Mouse (Mus musculus) thymus, postnatal 25 days (tissue): ENCODE results near the gene Arhgef25.
"Not testable (repeated sequence)": the region's sequence is repeated elsewhere in the genome, so short reads cannot be mapped to it uniquely, and the experiment has no call there.

Experiments
- DNase-seq: peaks from one replicate; pipeline ENCODE4 v3.0.0; 2022

Gene Arhgef25

DNA sequence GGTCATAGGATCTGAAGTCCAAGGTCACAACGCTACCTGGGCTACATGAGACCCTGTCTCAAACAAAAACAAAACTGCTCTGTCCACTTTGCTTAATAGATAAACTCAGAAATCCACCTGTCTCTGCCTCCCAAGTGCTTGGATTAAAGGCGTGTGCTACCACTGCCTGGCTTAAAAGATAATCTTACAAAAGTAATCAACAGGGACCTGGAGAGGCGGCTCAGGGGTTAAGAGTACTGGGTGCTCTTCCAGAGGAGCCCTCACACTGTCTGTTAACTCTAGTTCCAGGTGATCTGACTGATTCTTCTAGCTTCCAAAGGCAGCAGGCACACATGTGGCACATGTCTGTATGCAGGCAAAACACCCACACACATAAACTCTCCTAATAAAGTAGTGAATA is 13.2 kb upstream of the Arhgef25 start:
- DNase-seq, result no peak

DNA sequence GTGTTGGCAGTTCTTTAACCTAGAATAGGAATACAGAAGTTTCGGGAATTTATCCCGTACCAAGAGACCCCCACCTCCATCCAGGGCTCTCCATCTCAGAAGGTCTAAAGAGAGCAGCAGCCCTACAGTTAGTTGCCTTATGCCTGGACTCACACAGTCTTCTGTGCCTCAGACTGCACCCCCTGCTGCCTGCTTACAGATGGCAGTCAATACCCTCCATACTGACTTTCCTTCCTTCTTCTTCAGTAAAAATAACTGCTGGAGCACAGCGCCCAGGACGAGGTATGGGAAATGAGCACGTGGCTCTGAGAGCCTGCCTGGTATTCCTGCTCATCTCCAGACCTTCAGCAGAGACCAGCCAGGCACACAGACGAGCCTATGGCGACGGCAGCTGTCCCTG is 10.4 kb upstream of the Arhgef25 start:
- no peak for DNase-seq

DNA sequence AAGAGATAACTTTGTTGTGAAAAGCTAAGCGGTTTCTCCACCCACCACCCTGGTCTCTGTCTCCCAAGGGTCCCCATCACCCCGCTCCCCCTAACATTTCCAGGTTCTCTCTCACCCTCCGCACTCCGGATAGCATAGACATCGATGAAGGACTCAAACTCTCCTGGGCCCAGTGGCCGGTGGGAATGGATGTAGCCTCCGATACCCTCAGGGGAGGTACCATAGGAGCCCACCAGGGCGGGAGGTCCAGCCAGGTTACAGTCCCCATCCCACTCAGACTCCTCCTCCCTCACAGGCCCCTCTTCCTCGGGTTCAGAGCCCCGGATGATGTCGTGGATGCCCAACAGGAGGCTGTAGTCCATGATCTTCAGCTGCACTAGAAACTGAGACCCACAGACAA is 9.6 kb upstream of the Arhgef25 start:
- DNase-seq, result no peak

DNA sequence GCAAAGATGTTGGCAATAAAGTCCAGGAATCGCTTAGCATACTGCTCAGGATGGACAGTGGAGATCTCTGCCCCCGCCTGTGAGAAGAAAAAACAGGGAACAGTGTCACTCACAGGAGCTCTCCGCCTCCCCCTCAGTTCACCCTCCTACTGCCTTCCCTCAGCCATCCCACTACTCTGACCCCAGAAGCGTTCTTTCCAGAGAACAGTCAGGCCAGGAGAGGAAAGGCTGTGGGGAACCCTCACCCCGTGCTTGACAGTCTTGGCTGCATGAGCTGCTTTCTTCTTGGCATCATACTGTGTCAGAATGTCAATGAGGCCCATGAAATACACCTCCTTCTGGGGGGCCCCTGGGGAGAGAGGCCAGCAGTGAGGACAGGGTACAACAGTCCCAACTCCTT is 9.2 kb upstream of the Arhgef25 start:
- DNase-seq, result no peak

DNA sequence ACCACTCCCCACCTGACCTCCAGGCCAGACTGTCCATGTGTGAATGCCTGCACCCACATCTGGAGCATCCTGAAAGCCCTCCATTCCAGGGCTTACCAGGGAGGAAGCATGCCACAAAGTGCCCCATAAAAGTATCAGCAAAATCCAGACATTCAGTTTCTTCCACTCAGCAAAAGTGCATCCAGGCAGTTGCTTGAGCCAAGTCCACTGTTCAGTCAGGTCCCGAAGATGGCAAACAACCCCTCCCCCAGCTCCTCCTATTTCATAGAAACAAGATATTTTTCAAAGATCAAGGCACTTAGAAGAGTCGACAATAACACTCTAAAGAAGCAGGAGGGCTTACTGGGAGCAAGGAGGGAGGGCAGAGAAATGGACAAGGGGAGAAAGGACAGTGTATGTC is 8.6 kb upstream of the Arhgef25 start:
- no peak for DNase-seq

DNA sequence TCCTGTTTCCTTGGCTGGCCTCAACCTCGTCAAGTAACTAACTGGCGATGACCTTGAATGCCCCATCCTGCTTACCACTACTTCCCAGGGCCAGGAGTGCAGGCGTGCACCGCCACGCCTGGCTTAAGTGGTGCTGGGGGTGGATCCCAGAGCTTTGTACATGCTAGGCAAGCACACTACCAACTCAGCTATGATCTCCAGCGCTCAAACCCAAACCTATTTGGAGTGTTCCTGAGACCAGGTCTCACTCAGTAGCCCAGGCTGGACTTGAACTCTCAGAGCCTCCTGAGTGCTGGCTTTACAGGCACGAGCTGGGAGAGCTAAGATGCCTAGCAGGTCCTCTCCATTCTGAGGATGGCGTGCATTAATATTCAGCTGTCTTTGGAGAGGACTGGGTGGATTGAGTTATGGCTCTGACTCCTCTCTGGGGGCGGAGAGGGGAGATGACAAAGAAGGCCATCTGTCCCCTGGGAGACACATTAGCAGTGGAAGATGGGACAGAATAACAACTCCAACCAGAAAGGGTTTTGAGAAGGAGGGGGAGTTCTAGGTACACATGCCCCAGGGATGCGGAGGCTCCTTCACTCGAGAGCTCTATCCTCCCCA is 7.7 kb upstream of the Arhgef25 start:
- no peak for DNase-seq

DNA sequence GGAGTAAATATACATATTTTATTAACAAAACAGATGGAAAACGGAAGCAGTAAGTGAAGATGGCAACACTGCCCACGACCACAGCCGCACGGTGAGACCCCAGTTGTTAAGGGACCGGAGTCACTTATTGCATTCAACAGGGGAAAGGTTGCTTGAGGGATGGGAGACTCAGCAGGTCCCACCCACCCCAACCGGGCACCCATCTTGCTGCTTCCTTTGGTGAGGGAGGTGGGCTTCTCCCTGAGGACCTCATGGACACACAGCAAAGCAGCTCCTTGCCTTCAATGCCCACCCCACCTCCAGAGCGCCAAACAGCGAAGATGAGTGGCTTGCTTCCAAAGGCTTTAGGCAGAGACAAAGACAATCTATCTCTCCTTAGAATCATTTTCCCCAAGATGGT is 7.2 kb upstream of the Arhgef25 start:
- no peak for DNase-seq

DNA sequence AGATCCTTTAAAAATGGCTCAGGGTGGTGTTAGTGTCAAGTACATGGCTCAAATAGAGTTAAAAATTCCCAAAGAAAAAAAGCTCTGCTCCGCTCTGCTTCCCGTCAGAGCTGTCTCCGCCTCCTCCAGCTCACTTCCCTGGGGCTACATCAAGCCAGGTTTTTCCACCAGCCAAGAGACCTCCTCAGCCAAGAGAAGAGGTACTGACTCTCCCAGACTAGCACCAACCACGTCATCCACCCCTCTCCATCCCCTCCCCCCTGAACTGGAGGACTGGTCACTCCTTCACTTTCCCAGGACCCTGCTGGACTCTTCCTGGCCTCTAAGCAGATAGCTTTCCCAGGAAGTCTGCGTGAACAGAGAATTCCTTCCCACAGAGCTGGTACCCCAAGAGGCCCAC is 6.5 kb upstream of the Arhgef25 start:
- no peak for DNase-seq

DNA sequence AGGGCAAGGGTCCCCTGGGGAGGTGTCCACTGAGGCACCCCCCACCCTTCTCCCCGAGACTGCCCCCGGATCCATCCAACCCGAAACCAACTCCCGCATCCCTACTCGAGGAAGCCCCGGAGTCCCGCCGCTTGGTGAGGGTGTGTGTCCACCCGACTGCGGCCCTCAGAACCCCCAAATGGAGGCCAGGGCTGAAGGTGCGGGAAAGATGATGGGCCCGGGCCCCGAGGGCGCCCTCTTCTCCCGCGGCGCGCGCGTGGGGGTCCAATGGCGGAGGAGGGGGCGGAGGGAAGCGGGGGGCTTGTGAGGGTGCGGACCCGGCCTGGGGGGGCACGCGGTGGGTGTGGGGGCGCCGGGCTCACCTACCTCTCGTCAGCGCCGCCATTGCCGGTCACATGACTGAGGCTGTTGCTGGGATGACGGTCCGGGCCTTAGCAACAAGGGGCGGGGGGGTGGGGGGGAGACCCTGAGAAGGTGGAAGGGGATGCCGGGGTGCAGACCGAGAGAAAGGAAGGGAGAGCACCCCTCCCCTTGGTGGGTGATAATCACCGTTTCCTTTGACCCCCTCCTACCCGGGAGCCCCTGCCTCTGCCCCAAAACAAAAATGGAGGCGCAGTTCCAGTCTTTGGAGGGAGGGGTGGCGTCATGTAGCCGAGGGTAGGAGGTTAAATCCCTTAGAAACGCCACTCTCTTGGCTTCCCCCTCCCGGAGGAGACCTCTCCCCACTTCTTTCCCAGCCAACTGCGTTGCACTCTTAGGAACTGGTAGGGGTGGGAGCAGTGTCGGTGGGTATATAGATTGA is 5.6 kb upstream of the Arhgef25 start, which contains the start of gene Dtx3:
Gene Dtx3 (minus strand): TSS at position 401 of the 802 bp plus-strand sequence.
- peak; percentile 54 for DNase-seq

DNA sequence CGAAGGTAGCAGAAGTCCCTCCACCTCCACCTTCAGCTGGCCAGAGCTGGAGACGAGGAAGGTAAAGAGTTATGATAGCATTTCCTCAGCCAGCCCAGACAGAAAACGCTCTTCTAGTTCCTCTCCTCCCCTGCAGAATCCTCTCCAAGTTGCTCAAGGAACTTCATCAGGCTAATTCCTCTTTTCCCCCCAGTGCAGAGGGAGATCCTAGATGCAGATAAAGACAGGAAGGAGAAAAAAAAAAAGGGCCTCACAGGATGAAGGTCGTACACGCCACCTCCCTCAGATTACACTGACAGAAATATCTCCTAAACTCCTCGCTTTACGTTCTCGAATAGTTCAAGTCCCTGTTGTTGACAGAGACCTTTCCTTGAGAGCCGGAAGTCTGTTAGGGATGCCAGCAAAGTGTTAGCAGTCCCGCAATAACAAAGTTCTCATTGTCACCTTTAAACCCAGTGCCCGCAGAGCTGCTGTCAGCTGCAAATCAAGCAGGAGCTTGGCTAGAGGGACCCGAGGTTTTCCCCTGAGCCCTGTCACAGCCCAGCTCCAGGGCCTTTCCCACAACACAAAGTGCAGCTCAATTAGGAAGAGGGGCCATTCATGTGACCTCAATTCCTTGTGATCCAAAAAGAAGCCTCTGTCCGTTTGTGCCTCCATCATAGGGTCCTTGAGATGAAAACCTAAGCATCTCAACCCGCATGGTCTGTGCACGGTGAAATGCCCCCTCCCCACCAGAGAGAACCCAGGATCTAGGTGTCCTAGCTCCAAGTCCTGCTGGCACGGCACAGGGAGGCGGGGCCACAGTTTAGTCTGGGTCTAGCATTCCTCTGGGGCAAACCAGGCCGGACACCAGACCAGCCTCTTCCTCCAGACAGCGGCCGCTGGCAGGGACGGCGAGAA is 4.8 kb upstream of the Arhgef25 start:
- no peak for DNase-seq

DNA sequence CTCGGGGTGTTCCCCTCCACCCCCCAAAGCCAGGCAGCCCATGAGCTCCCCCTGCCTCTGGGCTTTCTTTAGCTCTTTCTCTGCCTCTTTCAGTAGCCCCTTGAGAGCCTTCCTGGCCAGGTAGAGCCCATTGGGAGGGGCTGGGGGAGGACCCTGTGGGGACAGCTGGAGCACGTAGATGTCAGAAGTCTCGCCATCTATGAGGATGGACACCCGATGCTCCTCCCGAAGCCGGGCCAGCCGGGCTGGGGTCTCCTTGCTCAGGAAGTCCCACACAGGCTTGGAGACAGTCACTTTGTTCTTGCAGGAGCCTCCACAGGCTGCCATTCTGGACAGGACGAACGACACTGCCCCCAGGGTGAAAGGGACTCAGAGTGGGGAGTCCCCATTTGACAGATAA is 3.1 kb upstream of the Arhgef25 start:
- DNase-seq, result no peak

DNA sequence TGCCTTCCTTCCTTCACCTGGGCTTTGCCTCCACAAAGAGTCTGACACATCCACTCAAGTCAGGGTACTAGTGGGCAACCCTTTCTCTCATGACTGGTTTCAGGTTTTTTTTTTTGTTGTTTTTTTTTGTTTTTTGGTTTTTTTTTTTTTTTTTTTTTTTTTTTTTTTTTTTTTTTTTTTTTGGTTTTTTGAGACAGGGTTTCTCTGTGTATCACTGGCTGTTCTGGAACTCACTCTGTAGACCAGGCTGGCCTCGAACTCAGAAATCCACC is 2.1 kb upstream of the Arhgef25 start:
- DNase-seq, result not testable (repeated sequence)

DNA sequence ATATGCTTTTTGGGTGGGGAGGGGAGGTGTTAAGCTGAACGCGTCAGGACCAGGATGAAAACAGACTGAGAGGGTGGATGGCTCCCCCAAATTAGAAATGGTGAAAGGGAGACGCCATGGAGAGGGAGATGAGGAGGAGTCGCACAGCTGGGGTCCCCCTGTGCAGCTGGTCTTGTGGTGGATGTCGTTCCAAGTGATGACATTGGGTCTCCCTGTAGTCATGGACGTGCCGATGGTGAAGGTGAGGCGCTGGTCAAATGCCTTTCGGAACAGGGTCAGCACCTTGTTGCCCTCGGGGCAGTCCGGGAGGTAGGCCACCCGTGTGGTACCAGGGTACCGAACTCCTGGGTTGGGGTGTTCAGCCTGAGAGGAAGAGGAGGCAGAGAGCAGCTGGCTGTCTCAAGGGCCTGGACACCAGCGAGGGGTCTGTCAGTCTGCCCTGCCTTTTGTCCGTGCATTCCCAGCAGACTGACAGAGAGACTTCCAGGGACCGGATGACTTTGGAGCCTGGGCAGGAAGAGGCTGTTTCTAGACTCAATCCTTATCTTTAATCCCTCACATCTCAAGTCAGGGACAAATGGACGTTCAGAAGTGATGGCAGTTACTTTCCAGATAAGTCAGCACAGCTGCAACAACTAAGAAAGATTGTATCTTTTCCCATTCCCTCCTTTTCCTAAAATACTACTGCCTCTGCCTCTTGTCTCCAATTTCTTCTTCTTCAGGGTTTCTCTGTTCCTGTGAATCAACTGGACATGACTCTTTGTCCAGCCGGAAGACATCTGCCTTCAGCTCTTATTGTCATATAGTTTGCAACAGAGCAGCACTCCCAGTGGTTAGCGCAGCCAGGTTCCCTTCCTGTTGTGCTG is 1.5 kb upstream of the Arhgef25 start:
- no peak for DNase-seq

DNA sequence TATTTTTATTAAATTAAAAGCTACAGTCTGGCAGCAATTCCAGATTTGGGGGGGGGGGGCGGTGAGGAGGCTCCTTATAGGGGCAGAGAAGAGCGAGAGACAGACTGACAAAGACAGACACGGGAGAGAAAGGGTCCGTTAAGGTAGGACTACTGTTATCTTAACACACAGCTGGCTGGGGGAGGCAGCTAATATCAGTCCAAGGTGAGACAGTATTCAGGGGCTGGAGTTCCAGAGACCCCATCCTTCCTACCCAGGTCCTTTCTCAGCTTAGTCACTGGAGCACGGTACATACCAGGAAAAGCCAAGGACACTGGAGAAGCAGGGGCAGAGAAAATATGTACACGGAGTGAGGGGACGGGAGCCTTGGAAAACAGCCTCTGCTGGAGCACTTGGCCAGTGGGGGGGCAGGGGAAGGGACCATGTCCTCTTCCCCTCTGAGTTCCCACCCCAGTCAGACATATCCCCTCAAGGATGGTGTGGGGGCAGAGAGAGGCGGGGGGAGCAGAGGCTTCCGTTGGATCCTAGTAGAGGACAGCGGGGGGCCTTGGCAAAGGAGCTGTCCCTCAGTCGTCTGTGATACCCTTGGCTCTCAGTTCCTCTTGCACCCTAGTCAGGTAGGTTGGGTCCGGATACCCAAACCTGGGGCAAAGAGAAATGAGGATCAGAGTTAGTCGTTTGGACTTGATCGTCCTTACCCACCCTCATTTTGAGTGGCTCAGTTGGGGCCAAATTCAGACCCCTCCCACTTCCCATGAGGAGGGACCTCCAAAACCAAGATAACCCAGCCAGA is 711 bp upstream of the Arhgef25 start:
- DNase-seq, result no peak

DNA sequence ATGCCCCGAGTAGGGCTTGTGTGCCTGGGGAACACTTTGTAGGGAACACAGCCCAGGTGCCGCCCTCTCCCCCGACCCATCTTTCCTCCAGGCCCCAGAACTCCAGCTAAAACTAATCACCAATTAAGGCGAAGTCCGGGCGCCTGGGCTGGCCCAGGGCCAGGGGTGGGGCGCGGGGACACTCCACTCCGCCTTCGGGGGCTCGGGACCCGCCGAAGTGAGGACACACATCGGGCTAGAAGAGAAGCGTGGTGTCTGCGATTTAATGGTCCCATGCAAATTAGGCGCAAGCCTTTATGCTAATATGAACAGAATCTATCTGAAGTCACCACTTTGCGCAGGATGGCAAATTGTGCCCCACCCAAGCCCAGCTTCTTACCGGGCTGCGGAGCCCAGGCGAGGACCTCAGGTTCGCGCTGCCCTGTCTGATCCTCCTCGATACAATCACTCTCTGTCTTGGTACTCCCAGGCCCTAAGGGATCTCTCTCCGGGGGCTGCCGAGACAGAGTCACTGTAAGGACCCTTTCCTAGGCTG is 700 bp downstream of the Arhgef25 start:
- no peak for DNase-seq

DNA sequence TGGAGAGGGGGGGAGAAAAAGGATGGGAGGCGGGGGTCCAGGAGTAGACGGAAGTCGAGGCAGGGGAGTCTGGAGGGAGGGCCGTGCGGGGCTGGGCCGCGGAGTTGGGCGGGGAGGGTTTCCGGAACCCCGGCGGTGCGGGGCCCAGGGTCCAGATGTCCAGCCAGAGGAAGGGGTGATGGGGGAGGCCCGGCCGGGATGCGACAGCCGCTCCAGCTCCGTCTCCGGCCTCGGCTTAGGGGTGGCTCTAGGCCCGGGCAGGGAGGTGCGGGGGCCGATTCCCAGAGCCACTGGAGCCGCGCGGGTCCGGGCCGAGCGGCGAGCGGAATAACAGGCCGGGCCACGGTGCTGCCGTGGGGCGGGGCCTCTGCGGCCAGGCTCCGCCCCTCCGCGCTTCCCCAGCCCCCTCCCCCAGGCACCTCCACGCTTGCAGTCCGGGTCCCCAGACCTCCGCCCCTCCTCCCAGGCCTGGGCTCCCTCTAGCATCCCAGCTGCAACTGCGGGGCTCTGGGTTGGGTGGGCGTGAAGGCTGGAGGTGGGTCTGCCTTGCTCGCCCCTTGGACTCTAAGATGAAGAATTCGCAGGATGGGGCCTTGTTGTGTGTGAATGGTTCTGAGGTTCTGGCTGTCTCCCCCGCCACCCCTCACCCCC is 1.3 kb downstream of the Arhgef25 start:
- no peak for DNase-seq

DNA sequence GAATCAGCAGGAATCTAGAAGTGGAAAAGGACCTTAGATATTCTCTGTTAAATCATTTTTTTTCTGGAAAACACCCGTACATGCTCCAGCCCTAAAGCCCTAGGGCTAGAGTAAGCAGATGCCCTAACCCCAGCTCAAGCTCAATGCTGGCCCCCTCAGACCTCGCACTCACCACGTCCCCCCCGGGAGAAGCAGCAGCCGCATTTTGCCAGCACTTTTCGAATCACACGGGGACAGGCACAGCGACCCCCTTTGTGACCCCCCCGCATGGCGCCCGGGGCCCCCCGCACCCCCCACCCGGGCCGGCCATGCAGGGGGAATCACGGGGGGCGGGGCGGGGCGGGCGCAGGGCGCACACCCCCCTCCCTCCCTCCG is 1.8 kb downstream of the Arhgef25 start:
- DNase-seq, result no peak

DNA sequence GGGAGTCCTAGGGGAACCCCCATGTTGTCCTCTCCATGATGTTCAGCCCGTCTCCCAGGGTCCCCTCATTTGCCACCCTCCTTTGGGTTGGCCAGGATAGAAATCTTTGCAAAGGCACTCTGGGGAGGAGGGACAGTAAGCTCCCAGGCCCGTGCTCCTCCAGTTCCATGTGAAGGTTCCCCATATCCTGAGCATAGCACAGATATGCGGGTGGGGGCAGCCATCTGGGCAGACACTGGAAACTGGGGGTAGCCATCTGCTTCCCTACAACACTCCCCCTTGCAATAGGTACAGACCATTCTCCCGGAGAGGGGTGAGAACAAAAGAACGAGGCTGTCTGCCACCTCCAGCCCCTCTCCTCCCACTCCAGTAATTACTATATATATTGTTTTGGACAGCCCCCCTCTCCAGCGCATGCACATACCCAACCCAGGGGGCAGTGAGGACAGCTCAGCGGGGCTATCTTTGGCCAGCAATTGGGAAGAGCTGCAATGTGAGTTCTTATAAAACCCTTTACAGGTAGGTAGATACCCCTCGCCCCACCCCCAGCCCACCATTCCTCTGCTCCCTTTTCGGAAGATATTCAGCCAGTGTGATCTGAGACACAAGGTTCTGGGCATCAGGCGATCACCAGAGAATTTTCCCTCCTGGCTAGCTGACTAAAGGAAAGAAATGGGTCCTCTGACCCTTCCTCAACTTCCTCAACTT is 2.4 kb downstream of the Arhgef25 start:
- no peak for DNase-seq

DNA sequence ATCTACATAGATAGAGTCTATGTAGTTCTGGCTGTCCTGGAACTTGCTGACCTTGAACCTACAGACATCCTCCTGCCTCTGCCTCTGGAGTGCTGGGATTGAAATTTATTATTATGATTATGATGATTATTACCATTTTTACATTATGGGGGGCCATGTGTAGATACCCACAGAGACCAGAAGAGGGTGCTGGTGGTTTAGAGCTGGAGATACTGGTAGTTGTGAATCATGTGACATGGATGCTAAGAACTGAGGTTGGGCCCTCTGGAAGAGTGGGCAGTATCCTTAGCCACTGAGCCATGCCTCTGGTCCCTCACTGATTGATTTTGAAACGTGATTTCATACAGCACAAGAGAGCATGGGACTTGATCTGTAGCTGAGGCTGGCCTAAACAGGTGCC is 3.4 kb downstream of the Arhgef25 start:
- DNase-seq, result no peak

DNA sequence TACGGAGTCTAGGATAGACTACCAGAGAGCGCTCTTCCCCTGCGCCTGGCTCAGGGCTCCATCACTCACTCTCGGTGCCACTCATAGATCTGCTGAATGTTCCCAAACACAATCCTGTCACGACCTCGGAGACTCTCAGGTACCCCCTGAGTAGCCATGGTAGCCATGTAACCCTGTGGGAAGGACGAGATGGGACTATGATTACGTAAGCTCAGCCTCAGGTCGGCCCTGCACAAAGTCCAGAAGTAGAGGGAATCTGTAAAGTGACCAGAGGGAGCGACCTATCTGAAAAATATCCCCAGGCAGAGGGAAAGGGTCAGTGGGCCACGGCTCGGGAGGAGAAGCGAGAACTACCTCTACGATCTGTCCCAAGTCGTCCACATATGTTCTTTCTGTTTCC is 4.4 kb downstream of the Arhgef25 start:
- DNase-seq, result no peak

DNA sequence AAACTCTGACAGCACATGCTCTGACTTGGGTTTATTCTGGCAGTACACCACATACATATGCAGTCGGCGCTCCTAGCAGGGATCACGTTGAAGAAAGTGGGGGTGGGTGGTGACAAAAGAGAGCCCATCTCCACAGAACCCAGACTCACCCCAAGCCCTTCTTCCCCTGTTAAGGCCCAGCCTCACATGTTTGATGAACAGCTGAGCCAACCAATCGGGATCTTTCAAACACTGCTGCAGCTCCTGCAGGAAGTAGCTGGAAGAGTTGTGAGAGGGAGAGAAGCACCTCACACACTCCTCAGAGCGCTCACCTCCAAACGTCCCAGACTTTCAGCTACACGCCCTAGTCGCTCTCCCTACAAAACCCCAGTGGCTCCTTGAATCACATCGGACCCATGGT is 4.8 kb downstream of the Arhgef25 start:
- DNase-seq, result no peak
